Comparison of ENCODE assay signal across 19 mouse cellular contexts in the genomic region with DNA sequence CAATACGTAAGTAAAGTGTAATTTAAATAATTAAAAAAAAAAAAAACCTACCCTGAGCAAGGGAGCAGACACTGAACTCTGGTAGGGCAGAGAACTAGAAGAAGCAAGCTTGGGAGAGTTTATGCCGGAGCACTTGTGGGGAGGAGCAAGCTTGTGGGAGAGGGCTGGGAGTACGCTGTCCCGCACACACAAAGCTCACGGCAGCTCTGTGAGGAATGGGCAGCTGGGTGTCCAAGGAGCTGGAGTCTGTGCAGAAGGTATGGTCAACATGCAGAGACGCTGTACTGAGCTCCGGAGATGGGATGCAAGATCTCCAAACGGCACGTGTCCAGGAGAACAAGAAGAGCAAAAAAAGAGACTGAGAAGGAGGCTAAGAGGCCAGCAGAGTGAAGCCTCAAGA. TPM values are rescaled to one million over a fixed set of nuclear protein-coding genes. Genes with fewer than 3 reads are reported as not detected.
DNase-seq lines count a peak whose midpoint lies in the region; ATAC-seq and TF ChIP-seq lines count a peak whose summit lies in the region.
"Had no signal": no experiment of that assay in that cellular context is flagged by ENCODE, and none has a peak within 500 bp of the region (broad histone marks: within the 10 kb centered on the region; RNA-seq: fewer than 3 reads in every experiment).

No protein-coding gene starts in this region.

- peak overlapping the region; percentile 88 for H3K27ac ChIP-seq in forebrain, embryonic 14.5 days (ENCODE audit: low read depth, low read length)
- peak overlapping the region; percentile 35; the same call in 1 of the 2 replicates for H3K27ac ChIP-seq in hindbrain, embryonic 16.5 days (ENCODE audit: low read depth, low read length)
- peak overlapping the region; percentile 51; the same call in 1 of the 2 replicates for H3K27ac ChIP-seq in neural tube, embryonic 12.5 days
- no peak overlapping the region for H3K27ac ChIP-seq in left cerebral cortex, adult 2 months
- H3K27ac ChIP-seq in stomach, postnatal 0 days (replicated peaks) = no peak overlapping the region

- ATAC-seq in forebrain, embryonic 14.5 days = no peak
- no peak for ATAC-seq in hindbrain, embryonic 16.5 days
- no peak for ATAC-seq in neural tube, embryonic 12.5 days (ENCODE audit: low FRiP score, low read depth)
- ATAC-seq in stomach, postnatal 0 days (ENCODE audit: low FRiP score, low TSS enrichment) = no peak

- H3K4me3 ChIP-seq in forebrain, embryonic 14.5 days (ENCODE audit: low read depth, low read length) = peak overlapping the region; percentile 16; the same call in 1 of the 2 replicates
- H3K4me3 ChIP-seq in hindbrain, embryonic 16.5 days (ENCODE audit: low read length) = no peak overlapping the region
- H3K4me3 ChIP-seq in neural tube, embryonic 12.5 days = no peak overlapping the region
- H3K4me3 ChIP-seq in left cerebral cortex, adult 2 months = no peak overlapping the region
- H3K4me3 ChIP-seq in stomach, postnatal 0 days (ENCODE audit: low read depth, low read length) = no peak overlapping the region
- H3K4me3 ChIP-seq: erythroblast, embryonic 14.5 days had no signal

- no peak for TF ChIP-seq EP300 in stomach, postnatal 0 days (optimal IDR thresholded peaks at IDR 0.05)

- peak overlapping the region; percentile 44 for H3K4me2 ChIP-seq in forebrain, embryonic 14.5 days (ENCODE audit: low read length)
- peak overlapping the region; percentile 23 for H3K4me2 ChIP-seq in hindbrain, embryonic 16.5 days (ENCODE audit: low read length)
- peak overlapping the region; percentile 55 for H3K4me2 ChIP-seq in neural tube, embryonic 12.5 days (replicated peaks)
- no peak overlapping the region for H3K4me2 ChIP-seq in stomach, postnatal 0 days (replicated peaks; ENCODE audit: low read depth)
- H3K4me2 ChIP-seq: liver, embryonic 11.5 days had no signal

- peak overlapping the region; percentile 44 for H3K9ac ChIP-seq in forebrain, embryonic 14.5 days (ENCODE audit: low read length)
- no peak overlapping the region for H3K9ac ChIP-seq in hindbrain, embryonic 16.5 days (ENCODE audit: low read depth, low read length)
- H3K9ac ChIP-seq in neural tube, embryonic 12.5 days = 0 out of 2 replicates have a peak overlapping the region, but pooled peaks have one; percentile 42
- no peak overlapping the region for H3K9ac ChIP-seq in stomach, postnatal 0 days (ENCODE audit: low read length)

- peaks cover 71% of the 10 kb centered on the region for H3K4me1 ChIP-seq in forebrain, embryonic 14.5 days (ENCODE audit: control insufficient read depth, insufficient read depth, low read length)
- H3K4me1 ChIP-seq in hindbrain, embryonic 16.5 days (ENCODE audit: control insufficient read depth, insufficient read depth, low read depth, low read length) = peaks cover 64% of the 10 kb centered on the region
- H3K4me1 ChIP-seq in neural tube, embryonic 12.5 days = peaks cover 77% of the 10 kb centered on the region
- H3K4me1 ChIP-seq in stomach, postnatal 0 days (replicated peaks; ENCODE audit: control insufficient read depth, insufficient read depth) = peaks cover 2% of the 10 kb centered on the region; the same call in 1 of the 2 replicates

- intact Hi-C loops in left cerebral cortex, adult 2 months (cut with DNase I) = no loop called here

- no peaks in the 10 kb centered on the region for H3K9me3 ChIP-seq in forebrain, embryonic 14.5 days (replicated peaks; ENCODE audit: control insufficient read depth, low read length)
- H3K9me3 ChIP-seq in hindbrain, embryonic 16.5 days (ENCODE audit: control insufficient read depth, low read length) = no peaks in the 10 kb centered on the region
- no peaks in the 10 kb centered on the region for H3K9me3 ChIP-seq in neural tube, embryonic 12.5 days
- no peaks in the 10 kb centered on the region for H3K9me3 ChIP-seq in stomach, postnatal 0 days (ENCODE audit: control insufficient read depth, low read length)

- no peaks in the 10 kb centered on the region for H3K27me3 ChIP-seq in forebrain, embryonic 14.5 days (replicated peaks; ENCODE audit: control insufficient read depth, insufficient read depth, low read length)
- no peaks in the 10 kb centered on the region for H3K27me3 ChIP-seq in hindbrain, embryonic 16.5 days (replicated peaks; ENCODE audit: control insufficient read depth, insufficient read depth, low read length)
- no peaks in the 10 kb centered on the region for H3K27me3 ChIP-seq in neural tube, embryonic 12.5 days (replicated peaks)
- H3K27me3 ChIP-seq in stomach, postnatal 0 days (ENCODE audit: control insufficient read depth, insufficient read depth, low read length) = no peaks in the 10 kb centered on the region
- H3K27me3 ChIP-seq: CH12.LX had no signal

- whole genome bisulfite sequencing in forebrain, embryonic 14.5 days = 24% methylated on average over 9 of the region's 9 CpGs
- WGBS in hindbrain, embryonic 16.5 days = 12% methylated on average over 9 of the region's 9 CpGs
- WGBS in neural tube, embryonic 12.5 days = 22% methylated on average over 9 of the region's 9 CpGs
- WGBS in stomach, postnatal 0 days = 75% methylated on average over 9 of the region's 9 CpGs

- H3K36me3 ChIP-seq in forebrain, embryonic 14.5 days (ENCODE audit: control insufficient read depth, insufficient read depth, low read length) = peaks cover 47% of the 10 kb centered on the region
- H3K36me3 ChIP-seq in hindbrain, embryonic 16.5 days (ENCODE audit: control insufficient read depth, insufficient read depth, low read length) = peaks cover 17% of the 10 kb centered on the region
- peaks cover 30% of the 10 kb centered on the region for H3K36me3 ChIP-seq in neural tube, embryonic 12.5 days
- H3K36me3 ChIP-seq in stomach, postnatal 0 days (ENCODE audit: control insufficient read depth, insufficient read depth, low read length) = no peaks in the 10 kb centered on the region

- peak; percentile 27 for DNase-seq in embryo, embryonic 10 days (ENCODE audit: low spot score)
- DNase-seq in embryo, embryonic 10.5 days (ENCODE audit: low spot score) = no peak
- DNase-seq in forebrain, embryonic 14.5 days (ENCODE audit: low spot score) = no peak
- no peak for DNase-seq in left cerebral cortex, adult 2 months (ENCODE audit: extremely low spot score in 1 of 2, low spot score in 2 of 2)
- DNase-seq in stomach, postnatal 0 days (ENCODE audit: low spot score) = no peak
- no peak for DNase-seq in frontal cortex, postnatal 14 days (ENCODE audit: low spot score in 2 of 2)
- DNase-seq: cerebellum, adult 18-20 months; kidney, adult 8-10 months had no signal

- TF ChIP-seq CTCF in left cerebral cortex, adult 2 months (IDR thresholded peaks at IDR 0.05) = no peak
- TF ChIP-seq CTCF in stomach, postnatal 0 days (IDR thresholded peaks at IDR 0.05; ENCODE audit: low read depth) = no peak

RNA-seq across cellular contexts. Expression of gene Vangl2, which starts 13.5 kb away (rescaled TPM):
- 45.1 and 55.8 TPM in 2 replicates for polyA plus RNA-seq in forebrain, embryonic 14.5 days (2014; fragmentation: Nextera tagmentation; extraction: Ambion mirVana)
- polyA plus RNA-seq in hindbrain, embryonic 16.5 days (2015; fragmentation: Nextera tagmentation; extraction: Ambion mirVana) = 39.9 and 50.1 TPM in 2 replicates
- polyA plus RNA-seq in neural tube, embryonic 12.5 days (2016; fragmentation: Nextera tagmentation; extraction: Ambion mirVana) = 66.0 and 69.7 TPM in 2 replicates
- total RNA-seq in left cerebral cortex, adult 2 months (2021) = 10 to 100 TPM; 12.5 to 14.5 TPM
- 5.2 and 5.4 TPM in 2 replicates for polyA plus RNA-seq in stomach, postnatal 0 days (2015; fragmentation: Nextera tagmentation; extraction: Ambion mirVana)

RNA-seq across cellular contexts. Expression of gene Nhlh1, which starts 42.6 kb away (rescaled TPM):
- polyA plus RNA-seq in forebrain, embryonic 14.5 days (2014; fragmentation: Nextera tagmentation; extraction: Ambion mirVana) = 4.5 and 7.4 TPM in 2 replicates
- polyA plus RNA-seq in hindbrain, embryonic 16.5 days (2015; fragmentation: Nextera tagmentation; extraction: Ambion mirVana) = 2.6 and 3.2 TPM in 2 replicates
- polyA plus RNA-seq in neural tube, embryonic 12.5 days (2016; fragmentation: Nextera tagmentation; extraction: Ambion mirVana) = 18.2 and 21.7 TPM in 2 replicates
- under 1 TPM; 0.18 to 0.49 TPM for total RNA-seq in left cerebral cortex, adult 2 months (2021)
- polyA plus RNA-seq in stomach, postnatal 0 days (2015; fragmentation: Nextera tagmentation; extraction: Ambion mirVana) = not detected in 2 replicates
- total RNA-seq: CH12.LX; gastrocnemius, adult 8-10 months; heart, postnatal 25 days; megakaryocyte, adult 5-6 weeks had no signal
- polyA plus RNA-seq: erythroblast, embryonic 14.5 days; large intestine, adult 2 months; lung, embryonic 16.5 days; spleen, adult 2 months had no signal

Comparison
In these comparisons a context has a peak if more than half of its experiments do, and no peak if none do; other contexts are left out.
1. H3K27ac ChIP-seq: peak in forebrain, embryonic 14.5 days (single experiment), hindbrain, embryonic 16.5 days (single experiment) and neural tube, embryonic 12.5 days (single experiment); none in left cerebral cortex, adult 2 months (single experiment) and stomach, postnatal 0 days (single experiment).
2. H3K9ac ChIP-seq: peak in forebrain, embryonic 14.5 days (single experiment) and neural tube, embryonic 12.5 days (single experiment); none in hindbrain, embryonic 16.5 days (single experiment) and stomach, postnatal 0 days (single experiment).